Mouse (Mus musculus): ENCODE measurements around the gene Tmem208.

Tmem208 gene

GRCm38 (mm10) chr8:105341399-105341798 is 15.2 kb downstream of the Tmem208 start:
- peaks cover 13% of the 10 kb centered on the region for H3K27me3 ChIP-seq (ENCODE audit: insufficient read depth, low read length)
- H3K36me3 ChIP-seq (ENCODE audit: insufficient read depth, low read length): peaks cover 9% of the 10 kb centered on the region; the same call in 1 of the 2 replicates
- no peak overlapping the region for H3K4me3 ChIP-seq (replicated peaks; ENCODE audit: low read length)
- H3K4me1 ChIP-seq (replicated peaks; ENCODE audit: low read depth, low read length): peaks cover 85% of the 10 kb centered on the region
- H3K9me3 ChIP-seq (ENCODE audit: low read length): no peaks in the 10 kb centered on the region
- TF ChIP-seq CTCF (conservative IDR thresholded peaks at IDR 0.05; ENCODE audit: low read length) (no peak), NANOG (IDR thresholded peaks at IDR 0.05; ENCODE audit: borderline replicate concordance, low read length) (no peak), POU5F1 (IDR thresholded peaks at IDR 0.05; ENCODE audit: borderline replicate concordance, low read length) (no peak)

GRCm38 (mm10) chr8:105342768-105343167 is 16.6 kb downstream of the Tmem208 start:
- Histone ChIP-seq H3K4me3 (replicated peaks; ENCODE audit: low read length) (no peak overlapping the region), H3K9me3 (ENCODE audit: low read length) (no peaks in the 10 kb centered on the region), H3K36me3 (ENCODE audit: insufficient read depth, low read length) (peaks cover 9% of the 10 kb centered on the region; the same call in 1 of the 2 replicates), H3K4me1 (replicated peaks; ENCODE audit: low read depth, low read length) (peaks cover 80% of the 10 kb centered on the region), H3K27me3 (ENCODE audit: insufficient read depth, low read length) (peaks cover 17% of the 10 kb centered on the region)
- TF ChIP-seq POU5F1 (IDR thresholded peaks at IDR 0.05; ENCODE audit: borderline replicate concordance, low read length): no peak
- TF ChIP-seq NANOG (IDR thresholded peaks at IDR 0.05; ENCODE audit: borderline replicate concordance, low read length): 0 out of 2 replicates have a peak, but pooled peaks have one; percentile 23

- Histone ChIP-seq H3K27me3 (ENCODE audit: insufficient read depth, low read length) (peaks cover 20% of the 10 kb centered on the region), H3K4me3 (replicated peaks; ENCODE audit: low read length) (no peak overlapping the region), H3K9me3 (ENCODE audit: low read length) (no peaks in the 10 kb centered on the region), H3K36me3 (ENCODE audit: insufficient read depth, low read length) (0 out of 2 replicates have a peak, but pooled peaks cover 4% of the 10 kb centered on the region), H3K4me1 (replicated peaks; ENCODE audit: low read depth, low read length) (peaks cover 78% of the 10 kb centered on the region)
- TF ChIP-seq NANOG (IDR thresholded peaks at IDR 0.05; ENCODE audit: borderline replicate concordance, low read length) (no peak), CTCF (conservative IDR thresholded peaks at IDR 0.05; ENCODE audit: low read length) (no peak), POU5F1 (IDR thresholded peaks at IDR 0.05; ENCODE audit: borderline replicate concordance, low read length) (no peak)
These were observed 17.8 kb downstream of the Tmem208 start for GRCm38 (mm10) chr8:105343791-105344574.

- Histone ChIP-seq H3K4me1 (replicated peaks; ENCODE audit: low read depth, low read length) (peaks cover 82% of the 10 kb centered on the region), H3K27me3 (ENCODE audit: insufficient read depth, low read length) (peaks cover 33% of the 10 kb centered on the region), H3K9me3 (ENCODE audit: low read length) (no peaks in the 10 kb centered on the region), H3K4me3 (replicated peaks; ENCODE audit: low read length) (0 out of 2 replicates have a peak overlapping the region, but pooled peaks have one; percentile 13), H3K36me3 (ENCODE audit: insufficient read depth, low read length) (0 out of 2 replicates have a peak, but pooled peaks cover 4% of the 10 kb centered on the region)
- TF ChIP-seq NANOG (IDR thresholded peaks at IDR 0.05; ENCODE audit: borderline replicate concordance, low read length) (no peak), CTCF (conservative IDR thresholded peaks at IDR 0.05; ENCODE audit: low read length) (no peak), POU5F1 (IDR thresholded peaks at IDR 0.05; ENCODE audit: borderline replicate concordance, low read length) (no peak)
These were observed 19.2 kb downstream of the Tmem208 start for GRCm38 (mm10) chr8:105345061-105345975.

- H3K4me3 ChIP-seq (replicated peaks; ENCODE audit: low read length): peak overlapping the region; percentile 90
- 0 out of 2 replicates have a peak, but pooled peaks cover 4% of the 10 kb centered on the region for H3K36me3 ChIP-seq (ENCODE audit: insufficient read depth, low read length)
- no peaks in the 10 kb centered on the region for H3K9me3 ChIP-seq (ENCODE audit: low read length)
- H3K4me1 ChIP-seq (replicated peaks; ENCODE audit: low read depth, low read length): peaks cover 71% of the 10 kb centered on the region
- H3K27me3 ChIP-seq (ENCODE audit: insufficient read depth, low read length): peaks cover 44% of the 10 kb centered on the region
- TF ChIP-seq CTCF (conservative IDR thresholded peaks at IDR 0.05; ENCODE audit: low read length): no peak
- no peak for TF ChIP-seq POU5F1 (IDR thresholded peaks at IDR 0.05; ENCODE audit: borderline replicate concordance, low read length)
- no peak for TF ChIP-seq NANOG (IDR thresholded peaks at IDR 0.05; ENCODE audit: borderline replicate concordance, low read length)
These were observed 20.7 kb downstream of the Tmem208 start for GRCm38 (mm10) chr8:105346611-105347427.

GRCm38 (mm10) chr8:105347428-105348221 is 21.5 kb downstream of the Tmem208 start, which contains the start of gene Fhod1:
Gene Fhod1 (minus strand): TSS chr8:105347953.
- H3K4me1 ChIP-seq (replicated peaks; ENCODE audit: low read depth, low read length): peaks cover 64% of the 10 kb centered on the region
- 0 out of 2 replicates have a peak, but pooled peaks cover 4% of the 10 kb centered on the region for H3K36me3 ChIP-seq (ENCODE audit: insufficient read depth, low read length)
- no peaks in the 10 kb centered on the region for H3K9me3 ChIP-seq (ENCODE audit: low read length)
- peak within 1 kb of the TSS; percentile 90 for H3K4me3 ChIP-seq (replicated peaks; ENCODE audit: low read length)
- peaks cover 44% of the 10 kb centered on the region for H3K27me3 ChIP-seq (ENCODE audit: insufficient read depth, low read length)
- TF ChIP-seq NANOG (IDR thresholded peaks at IDR 0.05; ENCODE audit: borderline replicate concordance, low read length): no peak
- peak; percentile 25 for TF ChIP-seq CTCF (conservative IDR thresholded peaks at IDR 0.05; ENCODE audit: low read length)
- TF ChIP-seq POU5F1 (IDR thresholded peaks at IDR 0.05; ENCODE audit: borderline replicate concordance, low read length): no peak
